Mouse (Mus musculus) lung, postnatal 0 days (tissue): ENCODE results near the gene Pde11a.

Source experiments
- CTCF ChIP-seq: IDR thresholded peaks from 2 replicates; pipeline ENCODE4 v1.5.1; 2016; ENCODE audit warnings: antibody characterized with exemption, mild to moderate bottlenecking
- EP300 ChIP-seq: IDR thresholded peaks from 2 replicates; pipeline ENCODE4 v1.6.1; 2016; ENCODE audit warnings: antibody characterized with exemption, mild to moderate bottlenecking, control low read depth

DNA sequence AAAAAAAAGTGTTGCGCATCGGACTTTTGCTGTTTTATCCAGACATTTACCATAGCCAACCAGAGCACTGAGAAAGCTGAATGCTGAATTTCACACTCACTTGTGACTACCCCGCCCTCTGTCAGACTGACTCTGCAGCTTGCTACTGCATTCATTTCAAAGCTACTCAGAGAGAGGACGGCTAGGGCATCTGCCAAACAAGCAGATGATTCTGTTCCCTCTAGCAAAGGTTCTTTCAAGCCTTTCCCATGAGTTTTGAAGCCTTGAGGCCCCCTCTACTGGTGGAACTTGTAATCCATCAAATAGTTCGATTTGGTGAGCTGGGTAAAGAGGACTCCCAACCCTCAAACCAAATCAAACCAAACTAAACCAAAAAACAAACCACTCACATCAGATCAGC, 373.6 kb downstream of the Pde11a start:
- TF ChIP-seq CTCF, result peak; percentile 73
- no peak for TF ChIP-seq EP300
